Mouse (Mus musculus) limb, embryonic 10.5 days (tissue): ENCODE measurements around the gene Gm47995. TPM values are rescaled to one million over a fixed set of nuclear protein-coding genes. Genes with fewer than 3 reads are reported as not detected.
"Not testable (repeated sequence)": the region's sequence is repeated elsewhere in the genome, so short reads cannot be mapped to it uniquely, and the experiment has no call there.

Experiments used
- DNase-seq: peaks from one replicate; pipeline ENCODE4 v3.0.0-alpha.2; 2017; ENCODE audit warnings: low spot score
- H3K27ac ChIP-seq: fragments of 300-500 bp; sonication (generic); 2 replicates; pipeline ENCODE4 v1.5.1; 2016; ENCODE audit warnings: mild to moderate bottlenecking
- H3K27me3 ChIP-seq: fragments of 300-500 bp; sonication (generic); 2 replicates; pipeline ENCODE4 v1.6.1; 2016; ENCODE audit warnings: low read depth, mild to moderate bottlenecking; ENCODE audit not compliant: poor library complexity, severe bottlenecking
- H3K36me3 ChIP-seq: fragments of 300-500 bp; sonication (generic); 2 replicates; pipeline ENCODE4 v1.6.1; 2016; ENCODE audit warnings: mild to moderate bottlenecking, moderate library complexity
- H3K4me1 ChIP-seq: fragments of 300-500 bp; sonication (generic); 2 replicates; pipeline ENCODE4 v1.6.1; 2016
- H3K4me3 ChIP-seq: fragments of 300-500 bp; sonication (generic); 2 replicates; pipeline ENCODE4 v1.5.1; 2016; ENCODE audit warnings: mild to moderate bottlenecking, moderate library complexity
- H3K9me3 ChIP-seq: fragments of 300-500 bp; sonication (generic); replicated peaks from 2 replicates; pipeline ENCODE4 v1.6.1; 2016; ENCODE audit warnings: mild to moderate bottlenecking
- WGBS: fragments of 180-500 bp; shearing (Covaris S2); methylation state at CpG from one replicate; pipeline ENCODE4 v1.1.7; 2016; 5-methylcytosine and 5-hydroxymethylcytosine counted together
- polyA plus RNA-seq: library from polyadenylated mRNA; unstranded; fragments of >200 nt; fragmentation: Nextera tagmentation; extraction: Ambion mirVana; gene quantifications from 2 replicates; pipeline ENCODE4 v1.2.1, GENCODE M21; 2016

The Gm47995 gene
- polyA plus RNA-seq, 1 experiment from 2014 or later = not detected

DNA sequence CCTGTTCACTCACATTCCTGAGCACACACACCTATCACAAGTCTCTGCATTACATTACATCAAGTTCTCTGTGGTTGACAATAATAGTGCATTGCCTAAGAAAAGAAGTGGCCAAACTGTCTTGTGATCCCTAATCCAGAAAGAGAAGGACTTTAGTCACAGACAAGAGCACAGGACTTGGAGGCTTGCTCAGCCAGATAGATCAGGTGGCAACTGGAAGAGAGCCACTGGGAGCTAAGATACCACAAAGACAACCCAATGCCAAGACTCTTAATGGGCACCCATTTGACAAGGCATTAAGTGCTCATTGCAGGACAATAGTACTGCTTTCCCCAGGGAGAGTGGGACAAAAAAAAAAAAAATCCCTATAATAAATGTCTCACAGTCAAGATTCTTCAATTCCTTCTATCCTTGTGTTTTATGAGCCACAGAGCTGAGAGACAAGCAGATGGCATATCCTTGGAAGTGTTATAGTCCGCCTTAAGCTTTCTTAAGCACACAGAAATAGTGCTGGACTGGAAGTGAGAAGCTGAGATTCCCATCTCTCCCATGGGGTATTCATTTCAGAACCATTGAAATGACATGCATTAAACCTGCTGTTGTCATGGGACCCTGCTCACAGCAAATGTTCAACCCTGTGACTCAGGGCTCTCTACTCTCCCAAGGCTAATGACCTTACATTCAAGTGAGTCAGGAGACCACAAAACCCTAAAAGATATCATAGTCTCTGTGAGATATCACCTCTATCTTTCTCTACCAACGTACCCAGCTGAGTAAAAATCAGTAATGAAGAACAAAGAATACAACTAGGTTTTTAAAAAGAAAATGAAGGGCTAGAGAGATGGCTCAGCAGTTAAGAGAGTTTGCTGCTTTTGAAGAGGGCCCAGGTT is 26.4 kb upstream of the Gm47995 start:
- no peaks in the 10 kb centered on the region for H3K9me3 ChIP-seq
- no peaks in the 10 kb centered on the region for H3K36me3 ChIP-seq
- 92% methylated on average over 2 of the region's 2 CpGs for WGBS
- DNase-seq = no peak
- peaks cover 13% of the 10 kb centered on the region for H3K4me1 ChIP-seq
- H3K27me3 ChIP-seq = no peaks in the 10 kb centered on the region
- no peak overlapping the region for H3K27ac ChIP-seq
- no peak overlapping the region for H3K4me3 ChIP-seq

GRCm38 (mm10) chr1:151177030-151177936 is 21.0 kb upstream of the Gm47995 start:
- H3K4me3 ChIP-seq = peak overlapping the region; percentile 43
- peak overlapping the region; percentile 59; the same call in 1 of the 2 replicates for H3K27ac ChIP-seq
- no peaks in the 10 kb centered on the region for H3K27me3 ChIP-seq
- H3K36me3 ChIP-seq = no peaks in the 10 kb centered on the region
- peaks cover 16% of the 10 kb centered on the region for H3K4me1 ChIP-seq
- no peaks in the 10 kb centered on the region for H3K9me3 ChIP-seq
- no peak for DNase-seq
- WGBS = 12% methylated on average over 10 of the region's 10 CpGs

DNA sequence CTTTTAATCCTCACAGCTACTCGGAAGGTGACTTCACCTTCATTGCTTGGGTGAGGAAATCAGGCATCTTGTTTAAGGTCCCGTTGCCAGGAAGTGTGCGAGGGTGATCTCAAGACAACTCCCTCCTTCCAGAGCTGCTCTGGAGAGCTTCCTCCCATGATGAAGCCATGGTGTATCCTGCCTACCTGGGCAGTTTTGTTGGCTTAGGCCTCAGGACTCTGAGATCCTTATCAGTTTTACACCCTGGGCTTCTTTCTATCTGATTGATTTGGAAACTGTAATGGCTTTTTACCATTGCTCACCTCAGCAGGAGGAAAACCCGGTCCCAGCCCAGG is 20.3 kb upstream of the Gm47995 start:
- 22% methylated on average over 4 of the region's 4 CpGs for WGBS
- peaks cover 16% of the 10 kb centered on the region for H3K4me1 ChIP-seq
- H3K4me3 ChIP-seq = peak overlapping the region; percentile 43
- peak overlapping the region; percentile 59; the same call in 1 of the 2 replicates for H3K27ac ChIP-seq
- H3K27me3 ChIP-seq = no peaks in the 10 kb centered on the region
- peak; percentile 34 for DNase-seq
- no peaks in the 10 kb centered on the region for H3K36me3 ChIP-seq
- H3K9me3 ChIP-seq = no peaks in the 10 kb centered on the region

DNA sequence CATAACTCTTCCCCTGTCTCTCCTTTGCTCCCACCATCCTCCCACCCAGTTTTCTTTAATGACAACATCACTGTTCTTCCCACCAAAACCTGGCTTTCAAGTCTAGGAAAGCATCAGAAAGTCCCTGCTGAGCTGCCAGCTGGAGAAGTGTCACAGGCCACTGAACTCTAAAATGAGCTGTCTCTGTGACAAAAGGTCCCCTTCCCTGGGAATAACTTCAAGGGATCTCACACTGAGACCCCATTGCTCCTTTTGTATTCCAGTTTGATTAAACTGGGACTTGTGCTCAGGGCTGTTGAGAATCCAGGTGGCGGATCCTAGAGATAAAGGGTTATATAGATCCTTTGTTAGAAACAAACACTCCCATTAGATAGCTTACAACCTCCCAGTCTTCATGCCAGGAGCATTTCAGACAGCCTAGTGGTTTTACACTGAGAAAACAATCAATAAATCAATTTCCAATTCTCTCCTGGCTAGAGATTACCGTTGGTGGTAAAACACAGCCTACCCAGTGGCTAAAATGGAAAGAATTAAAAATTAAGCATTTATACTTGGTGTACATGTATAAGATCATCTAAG is 19.7 kb upstream of the Gm47995 start:
- Histone ChIP-seq H3K27me3 (no peaks in the 10 kb centered on the region), H3K4me1 (peaks cover 16% of the 10 kb centered on the region), H3K27ac (no peak overlapping the region), H3K36me3 (no peaks in the 10 kb centered on the region), H3K9me3 (no peaks in the 10 kb centered on the region), H3K4me3 (no peak overlapping the region)
- WGBS = 44% methylated on average over 2 of the region's 2 CpGs
- no peak for DNase-seq

GRCm38 (mm10) chr1:151180167-151180566 is 18.1 kb upstream of the Gm47995 start:
- no peaks in the 10 kb centered on the region for H3K9me3 ChIP-seq
- DNase-seq = no peak
- H3K27me3 ChIP-seq = no peaks in the 10 kb centered on the region
- no peak overlapping the region for H3K27ac ChIP-seq
- H3K4me1 ChIP-seq = peaks cover 16% of the 10 kb centered on the region
- H3K36me3 ChIP-seq = no peaks in the 10 kb centered on the region
- no peak overlapping the region for H3K4me3 ChIP-seq
- WGBS = 95% methylated on average over 2 of the region's 2 CpGs

- H3K4me1 ChIP-seq, H3K4me3 ChIP-seq, H3K36me3 ChIP-seq, H3K27ac ChIP-seq, H3K9me3 ChIP-seq, DNase-seq, H3K27me3 ChIP-seq: not testable (repeated sequence)
- no CpG with 5 or more reads among the region's 7 CpGs for WGBS
Measured at GRCm38 (mm10) chr1:151182266-151182665, 16.0 kb upstream of the Gm47995 start, which contains the start of gene Gm47985. Gene Gm47985, plus strand, starts transcription at chr1:151182537.

DNA sequence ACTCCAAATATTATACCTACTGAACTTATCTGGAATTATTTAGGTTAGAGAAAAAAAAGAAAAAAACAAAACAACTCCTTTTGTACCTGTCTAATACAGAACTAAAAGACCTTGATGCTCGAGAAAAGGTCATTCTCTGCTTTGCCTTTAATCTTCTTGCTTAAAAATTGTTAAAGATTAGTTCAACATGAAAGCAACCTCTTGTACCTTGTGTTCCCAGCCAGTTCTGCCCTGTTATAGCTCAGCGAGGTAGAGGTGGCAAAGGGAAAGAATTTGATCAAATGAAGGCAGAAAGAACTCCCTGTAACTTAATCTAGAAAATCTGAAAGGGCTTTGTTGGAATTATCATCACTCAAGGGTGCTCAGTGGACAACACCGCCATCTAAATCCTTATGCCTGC is 12.1 kb upstream of the Gm47995 start:
- H3K4me3 ChIP-seq, H3K4me1 ChIP-seq, H3K36me3 ChIP-seq, H3K27me3 ChIP-seq, DNase-seq, H3K27ac ChIP-seq, H3K9me3 ChIP-seq: not testable (repeated sequence)
- 81% methylated on average over 3 of the region's 3 CpGs for WGBS

GRCm38 (mm10) chr1:151186879-151187424 is 11.3 kb upstream of the Gm47995 start:
- not testable (repeated sequence) for H3K27me3 ChIP-seq, DNase-seq, H3K4me1 ChIP-seq, H3K27ac ChIP-seq, H3K9me3 ChIP-seq, H3K4me3 ChIP-seq, H3K36me3 ChIP-seq
- 89% methylated on average over 4 of the region's 4 CpGs for WGBS

DNA sequence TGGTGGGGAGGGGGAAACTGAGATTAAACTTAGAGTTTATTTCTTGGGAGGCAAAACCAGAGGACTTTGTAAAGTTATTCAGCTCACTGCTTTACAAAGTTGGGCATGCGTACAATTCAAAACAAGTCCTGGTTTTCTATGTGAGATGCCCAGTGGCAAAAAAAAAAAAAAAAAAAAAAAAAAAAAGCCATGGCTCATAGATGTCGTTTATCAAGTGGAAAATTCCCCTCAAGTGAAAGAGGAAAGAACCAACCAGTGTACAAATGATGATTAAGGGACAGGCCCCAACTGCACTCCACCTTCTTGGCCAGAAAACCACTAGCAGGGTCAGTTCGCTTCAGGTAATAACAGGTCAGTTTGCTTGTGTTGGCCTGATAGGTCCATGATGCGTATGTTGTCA is 9.8 kb upstream of the Gm47995 start:
- H3K9me3 ChIP-seq = no peaks in the 10 kb centered on the region
- H3K4me1 ChIP-seq = no peaks in the 10 kb centered on the region
- no peaks in the 10 kb centered on the region for H3K36me3 ChIP-seq
- H3K4me3 ChIP-seq = no peak overlapping the region
- H3K27me3 ChIP-seq = no peaks in the 10 kb centered on the region
- WGBS = 89% methylated on average over 4 of the region's 4 CpGs
- H3K27ac ChIP-seq = no peak overlapping the region
- DNase-seq = no peak

DNA sequence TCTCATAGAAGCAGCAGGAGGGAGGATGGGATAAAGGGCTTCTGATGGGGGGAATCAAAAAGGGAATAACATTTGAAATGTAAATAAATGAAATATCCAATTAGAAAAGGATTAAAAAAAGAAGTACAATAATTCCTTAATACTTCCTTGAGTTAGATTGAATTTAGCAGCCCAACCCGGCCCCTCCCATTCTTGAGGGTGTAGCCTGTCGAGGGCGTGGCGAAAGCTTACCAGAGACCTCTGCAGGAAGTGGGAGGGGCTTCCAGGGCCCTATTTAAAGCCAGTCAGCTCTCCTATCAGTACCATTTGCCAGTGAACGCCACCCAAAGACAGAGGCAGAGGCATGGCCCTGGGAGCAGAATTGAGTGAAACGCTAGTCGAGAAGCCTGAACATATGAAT is 6.2 kb upstream of the Gm47995 start, which contains the start of gene Gm8947:
Gene Gm8947, plus strand, starts transcription at position 302 of the 400 bp plus-strand sequence.
- H3K4me3 ChIP-seq, H3K27me3 ChIP-seq, DNase-seq, H3K36me3 ChIP-seq, H3K27ac ChIP-seq, H3K4me1 ChIP-seq, H3K9me3 ChIP-seq: not testable (repeated sequence)
- WGBS = 90% methylated on average over 2 of the region's 7 CpGs

DNA sequence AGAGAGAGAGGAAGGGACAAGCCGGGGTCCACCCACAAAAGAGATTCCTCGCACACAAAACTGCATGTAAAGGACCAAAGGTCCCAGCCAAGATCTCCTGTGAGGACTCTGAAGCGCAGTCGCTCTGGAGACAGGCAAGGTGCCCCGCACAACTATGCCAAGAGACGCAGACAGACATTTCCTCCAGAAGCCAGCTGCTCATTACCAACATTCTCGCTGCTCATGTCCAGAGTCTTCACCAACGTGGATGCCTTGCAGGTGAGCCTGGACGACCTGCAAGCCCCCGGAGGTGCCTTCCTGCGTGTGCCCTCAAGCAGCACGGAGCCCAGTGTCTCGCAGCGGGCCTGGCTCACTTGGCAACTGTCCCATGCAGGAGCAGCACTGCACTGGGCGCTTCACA is 5.5 kb upstream of the Gm47995 start:
- H3K27ac ChIP-seq, DNase-seq: not testable (repeated sequence)
- 95% methylated on average over 15 of the region's 15 CpGs for WGBS

DNA sequence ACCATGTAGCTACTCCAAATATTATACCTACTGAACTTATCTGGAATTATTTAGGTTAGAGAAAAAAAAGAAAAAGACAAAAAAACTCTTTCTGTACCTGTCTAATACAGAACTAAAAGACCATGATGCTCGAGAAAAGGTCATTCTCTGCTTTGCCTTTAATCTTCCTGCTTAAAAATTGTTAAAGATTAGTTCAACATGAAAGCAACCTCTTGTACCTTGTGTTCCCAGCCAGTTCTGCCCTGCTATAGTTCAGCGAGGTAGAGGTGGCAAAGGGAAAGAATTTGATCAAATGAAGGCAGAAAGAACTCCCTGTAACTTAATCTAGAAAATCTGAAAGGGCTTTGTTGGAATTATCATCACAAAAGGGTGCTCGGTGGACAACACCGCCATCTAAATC is 2.3 kb upstream of the Gm47995 start:
- not testable (repeated sequence) for H3K27ac ChIP-seq, H3K27me3 ChIP-seq, H3K4me3 ChIP-seq, DNase-seq, H3K36me3 ChIP-seq, H3K9me3 ChIP-seq, H3K4me1 ChIP-seq
- 77% methylated on average over 4 of the region's 4 CpGs for WGBS

More for the DNA sequence above, 5.5 kb upstream of the Gm47995 start:
- H3K4me1 ChIP-seq, H3K27me3 ChIP-seq, H3K36me3 ChIP-seq, H3K9me3 ChIP-seq, H3K4me3 ChIP-seq: not testable (repeated sequence)
